Mouse (Mus musculus): Measurements from ENCODE around the gene Elf4.

GRCm38 (mm10) chrX:48434251-48434650 lies 28.7 kb downstream of the Elf4 start:
- TF ChIP-seq POLR2A (IDR thresholded peaks at IDR 0.05; ENCODE audit: borderline replicate concordance, control insufficient read depth, low read depth, low read length) (no peak), CTCF (IDR thresholded peaks at IDR 0.05; ENCODE audit: control insufficient read depth, insufficient read depth, low read length) (no peak)
